Mouse (Mus musculus) kidney, postnatal 36 days (tissue): ENCODE measurements around the gene Tcl1b5.
"Not testable (repeated sequence)": the region's sequence is repeated elsewhere in the genome, so short reads cannot be mapped to it uniquely, and the experiment has no call there.

Source experiments
- DNase-seq, 2 experiments: peaks; one replicate each; pipeline ENCODE4 v3.0.0; 2021 to 2022; ENCODE audit warnings: mixed read lengths in 2 of 2

Tcl1b5 gene

DNA sequence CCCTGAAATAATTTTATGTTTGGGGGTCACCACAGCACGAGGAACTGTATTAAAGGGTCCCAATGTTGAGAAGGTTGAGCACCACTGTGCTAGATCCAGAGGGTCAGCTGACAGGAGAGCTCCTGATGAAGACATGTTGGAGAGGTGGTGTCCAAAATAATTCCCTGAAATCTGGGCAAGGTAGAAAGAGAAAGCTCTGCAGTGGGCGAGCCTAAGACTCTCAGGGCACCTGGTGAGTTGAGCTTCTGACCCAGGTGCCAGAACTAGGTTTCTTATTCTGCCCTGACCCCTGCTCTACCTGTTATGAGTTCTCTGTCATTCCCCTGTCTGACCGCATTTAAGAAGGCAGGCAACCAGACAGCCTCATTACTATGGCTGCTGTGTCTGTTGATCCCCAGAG, at the start of gene Tcl1b5:
TSS of gene Tcl1b5 (plus strand) at position 301 of the 400 bp plus-strand sequence.
- not testable (repeated sequence) for DNase-seq

DNA sequence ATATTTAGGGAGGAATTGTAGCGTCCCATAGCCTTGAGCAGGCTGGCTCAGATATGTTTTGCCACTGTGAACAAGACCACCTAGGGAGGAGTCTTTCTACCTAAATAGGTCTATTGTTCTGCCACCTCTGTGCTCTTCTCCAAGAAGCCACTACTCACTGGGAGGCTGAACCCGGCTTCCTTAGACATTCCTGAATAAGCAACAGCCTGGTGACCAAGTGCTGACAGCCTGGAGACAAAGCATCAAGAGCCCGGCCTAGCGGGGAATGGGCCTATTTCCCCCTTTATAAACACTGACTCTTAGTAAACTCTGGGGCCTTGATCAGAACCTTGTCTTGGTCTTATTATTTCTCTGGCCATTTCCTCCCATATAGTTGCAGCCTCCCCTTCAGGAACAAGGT, 49.6 kb upstream of the Tcl1b5 start:
- DNase-seq, result no peak

DNA sequence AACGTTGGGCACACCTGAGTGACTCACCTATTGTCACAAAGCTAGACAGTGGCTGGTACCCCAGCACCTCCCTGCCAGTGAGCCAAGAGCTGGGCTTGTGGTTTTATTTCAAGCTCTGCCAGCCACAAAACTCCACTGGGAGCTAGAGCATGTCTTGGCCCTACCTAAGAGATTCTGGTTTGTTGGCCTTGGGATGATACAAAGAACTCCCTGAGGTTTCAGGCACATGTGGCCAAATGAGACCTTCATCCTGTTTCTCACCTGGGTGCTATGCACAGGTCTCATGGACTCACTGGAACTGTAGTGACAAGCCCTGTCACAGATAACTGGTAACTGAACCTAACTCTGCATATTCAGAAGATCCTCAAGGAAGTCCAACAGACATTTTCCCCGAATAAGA, 48.5 kb upstream of the Tcl1b5 start:
- no peak for DNase-seq

DNA sequence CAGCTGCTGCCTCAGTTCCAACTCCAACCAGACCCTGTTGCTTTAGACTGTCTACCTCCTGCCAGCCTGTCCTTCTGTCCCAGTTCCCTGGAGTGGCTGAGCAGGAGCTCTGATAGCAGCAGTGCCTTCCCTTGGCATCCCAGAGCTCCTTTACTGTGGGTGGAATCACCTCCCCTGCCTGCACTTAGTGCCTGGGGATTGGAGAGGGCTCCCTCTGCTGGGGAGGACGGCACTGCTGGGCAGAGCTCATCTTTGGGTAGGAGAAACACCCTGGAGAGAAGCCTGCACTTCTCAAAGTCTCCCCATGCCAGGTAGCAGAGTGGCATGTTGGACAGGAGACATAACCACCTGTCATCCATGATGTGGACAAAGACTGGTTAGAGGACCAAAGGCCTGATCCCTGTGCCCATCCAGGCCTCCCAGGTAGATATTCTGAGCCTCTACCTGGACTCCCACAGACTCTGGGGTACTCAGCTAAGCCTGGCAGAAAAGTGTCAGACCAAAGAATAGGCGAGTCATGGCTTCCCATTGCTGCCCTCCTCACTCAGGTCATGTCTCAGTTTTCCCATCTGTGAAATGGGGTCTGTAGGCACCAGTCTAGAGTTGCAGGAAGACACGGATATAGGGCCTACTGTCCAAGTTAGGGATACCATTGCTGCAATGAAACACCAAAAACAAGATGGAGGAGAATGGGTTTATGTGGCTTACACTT, 46.5 kb upstream of the Tcl1b5 start:
- DNase-seq, result not testable (repeated sequence)

DNA sequence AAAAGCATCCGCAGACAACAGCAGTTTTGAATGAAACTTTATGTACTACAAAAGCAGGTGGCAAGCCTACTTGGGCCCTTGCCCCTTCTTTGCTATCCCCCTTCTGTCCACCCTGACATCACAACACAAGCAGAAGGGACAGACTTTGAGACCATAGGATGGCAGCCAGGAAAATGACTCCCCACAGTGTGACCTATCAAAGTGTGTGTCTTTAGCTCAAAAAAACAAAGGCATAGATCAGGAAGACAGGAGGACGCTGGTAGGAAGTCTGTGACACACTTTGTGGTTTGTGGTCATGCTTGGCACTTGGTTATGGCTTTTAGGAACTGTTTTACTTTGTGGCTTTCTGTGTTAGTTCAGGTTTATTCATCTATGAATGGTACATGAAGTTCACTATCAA, 42.0 kb upstream of the Tcl1b5 start:
- DNase-seq, result not testable (repeated sequence)

DNA sequence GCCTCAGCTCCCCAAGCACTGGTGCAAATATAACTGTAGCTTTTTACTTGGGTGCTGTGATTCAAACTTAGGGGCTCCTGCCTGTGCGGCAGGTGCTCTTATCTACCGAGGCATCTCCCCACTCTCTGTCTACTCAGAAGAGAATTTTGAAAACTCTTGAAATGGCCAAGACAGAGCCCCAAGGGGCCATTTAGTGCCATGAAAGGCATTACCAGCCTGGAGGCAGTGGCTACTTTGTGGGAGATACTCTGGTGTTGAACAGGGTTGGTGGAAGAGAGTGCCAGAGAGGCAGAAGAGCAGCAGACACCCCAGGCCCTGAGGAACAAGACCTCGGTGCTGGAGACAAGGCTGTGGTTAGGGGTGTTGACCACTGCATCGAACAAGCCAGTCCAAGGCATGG, 41.3 kb upstream of the Tcl1b5 start:
- DNase-seq, result not testable (repeated sequence)

DNA sequence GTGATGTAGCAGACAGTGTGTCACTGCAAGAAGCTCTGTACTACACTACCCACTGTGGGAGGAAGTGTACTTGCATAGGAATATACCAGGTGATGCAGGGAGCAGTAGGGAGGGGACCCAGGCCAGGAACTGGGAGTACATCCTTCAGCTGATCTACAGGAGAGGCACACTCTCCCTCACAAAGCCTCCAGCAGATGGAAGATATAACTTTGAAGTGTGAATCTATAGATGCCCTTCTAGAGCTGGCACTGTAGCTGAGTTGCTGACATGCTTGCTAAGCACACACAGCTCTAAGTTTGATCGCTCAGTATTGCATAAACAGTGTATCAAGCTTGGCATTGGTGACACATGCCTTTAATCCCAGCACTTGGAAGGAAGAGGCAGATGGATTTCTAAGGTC, 38.4 kb upstream of the Tcl1b5 start:
- DNase-seq, result not testable (repeated sequence)

DNA sequence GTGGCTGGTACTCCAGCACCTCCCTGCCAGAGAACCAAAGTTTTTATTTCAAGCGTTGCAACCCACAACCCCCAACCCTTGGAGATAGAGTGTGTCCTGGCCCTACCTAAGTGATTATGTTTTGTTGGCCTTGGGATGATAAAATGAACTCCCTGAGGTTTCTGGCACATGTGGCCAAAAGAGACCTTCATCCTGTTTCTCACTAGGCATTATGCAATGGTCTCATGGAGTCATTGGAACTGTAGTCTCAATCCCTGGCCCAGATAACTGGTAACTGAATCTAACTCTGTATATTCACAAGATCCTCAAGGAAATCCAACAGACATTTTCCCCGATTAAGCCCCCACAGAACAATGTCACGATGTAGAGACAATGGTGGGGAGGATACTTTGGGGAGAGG, 33.0 kb upstream of the Tcl1b5 start:
- DNase-seq, result no peak

DNA sequence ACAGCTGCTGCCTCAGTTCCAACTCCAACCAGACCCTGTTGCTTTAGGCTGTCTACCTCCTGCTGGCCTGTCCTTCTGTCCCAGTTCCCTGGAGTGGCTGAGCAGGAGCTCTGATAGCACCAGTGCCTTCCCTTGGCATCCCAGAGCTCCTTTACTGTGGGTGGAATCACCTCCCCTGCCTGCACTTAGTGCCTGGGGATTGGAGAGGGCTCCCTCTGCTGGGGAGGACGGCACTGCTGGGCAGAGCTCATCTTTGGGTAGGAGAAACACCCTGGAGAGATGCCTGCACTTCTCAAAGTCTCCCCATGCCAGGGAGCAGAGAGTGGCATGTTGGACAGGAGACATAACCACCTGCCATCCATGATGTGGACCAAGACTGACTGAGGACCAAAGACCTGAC, 31.2 kb upstream of the Tcl1b5 start:
- DNase-seq, result not testable (repeated sequence)

DNA sequence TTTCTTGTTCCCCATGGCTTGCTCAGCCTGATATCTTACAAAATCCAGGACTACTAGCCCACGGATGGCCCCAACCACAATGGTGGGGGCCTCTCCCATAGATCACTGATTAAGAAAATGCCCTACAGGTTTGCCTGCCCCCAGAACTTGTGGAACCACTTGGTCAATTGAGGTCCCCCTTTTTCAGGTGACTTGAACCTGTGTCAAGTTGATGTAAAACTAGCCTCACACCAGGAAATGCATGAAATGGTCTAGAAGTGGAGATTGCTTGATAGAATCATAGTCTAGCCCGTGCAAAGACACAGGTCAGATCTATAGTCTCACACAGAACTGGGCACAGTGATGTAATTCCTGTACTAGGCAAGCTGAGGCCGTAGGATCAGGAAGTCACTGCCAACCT, 30.4 kb upstream of the Tcl1b5 start, which contains the start of gene Tcl1b2:
TSS of gene Tcl1b2 (plus strand) at position 301 of the 400 bp plus-strand sequence.
- DNase-seq, result no peak

DNA sequence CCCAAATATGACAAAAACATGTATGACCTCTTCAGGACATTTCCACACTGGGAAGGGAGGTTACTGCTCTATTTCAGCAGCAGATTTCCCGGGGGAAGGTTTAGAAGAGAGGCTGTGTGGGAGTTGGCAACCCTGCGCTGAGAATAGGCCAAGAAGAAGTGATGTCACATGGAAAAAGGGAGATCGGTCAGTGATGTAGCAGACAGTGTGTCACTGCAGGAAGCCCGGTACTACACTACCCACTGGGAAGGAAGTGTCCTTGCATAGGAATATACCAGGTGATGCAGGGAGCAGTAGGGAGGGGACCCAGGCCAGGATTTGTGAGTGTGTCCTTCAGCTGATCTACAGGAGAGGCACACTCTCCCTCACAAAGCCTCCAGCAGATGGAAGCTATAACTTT, 20.9 kb upstream of the Tcl1b5 start:
- DNase-seq, result not testable (repeated sequence)

DNA sequence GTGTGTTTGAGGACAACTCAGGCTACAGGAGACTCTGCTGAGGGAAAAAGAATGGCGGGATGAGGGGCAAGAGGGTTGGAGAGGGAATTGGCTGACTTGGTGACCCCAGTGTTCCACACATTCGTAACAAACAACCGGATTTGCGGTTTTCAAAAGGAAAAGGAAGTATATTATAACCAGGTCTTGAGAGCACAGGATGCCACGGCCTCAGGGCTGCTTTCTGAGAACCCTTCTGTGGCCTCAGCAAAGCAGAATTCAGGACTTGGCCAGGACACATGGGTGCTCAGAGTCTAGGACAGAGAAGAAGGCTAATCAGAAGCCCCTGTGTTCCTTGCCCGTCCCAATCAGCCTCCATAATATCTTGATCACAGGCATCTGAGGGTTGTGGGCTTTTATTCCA, 17.3 kb upstream of the Tcl1b5 start:
- no peak for DNase-seq

DNA sequence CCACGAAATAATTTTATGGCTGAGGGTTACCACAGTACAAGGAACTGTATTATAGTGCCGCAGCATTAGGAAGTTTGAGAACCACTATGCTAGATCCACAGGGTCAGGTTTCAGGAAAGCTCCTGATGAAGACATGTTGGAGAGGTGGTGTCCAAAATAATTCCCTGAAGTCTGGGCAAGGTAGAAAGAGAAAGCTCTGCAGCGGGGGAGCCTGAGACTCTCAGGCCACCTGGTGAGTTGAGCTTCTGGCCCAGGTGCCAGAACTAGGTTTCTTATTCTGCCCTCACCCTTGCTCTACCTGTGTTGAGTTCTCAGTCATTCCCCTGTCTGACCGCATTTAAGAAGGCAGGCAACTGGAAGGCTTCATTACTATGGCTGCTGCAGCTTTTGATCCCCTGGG, 16.8 kb upstream of the Tcl1b5 start, which contains the start of gene Tcl1b1:
TSS of gene Tcl1b1 (plus strand) at position 301 of the 400 bp plus-strand sequence.
- DNase-seq, result no peak

DNA sequence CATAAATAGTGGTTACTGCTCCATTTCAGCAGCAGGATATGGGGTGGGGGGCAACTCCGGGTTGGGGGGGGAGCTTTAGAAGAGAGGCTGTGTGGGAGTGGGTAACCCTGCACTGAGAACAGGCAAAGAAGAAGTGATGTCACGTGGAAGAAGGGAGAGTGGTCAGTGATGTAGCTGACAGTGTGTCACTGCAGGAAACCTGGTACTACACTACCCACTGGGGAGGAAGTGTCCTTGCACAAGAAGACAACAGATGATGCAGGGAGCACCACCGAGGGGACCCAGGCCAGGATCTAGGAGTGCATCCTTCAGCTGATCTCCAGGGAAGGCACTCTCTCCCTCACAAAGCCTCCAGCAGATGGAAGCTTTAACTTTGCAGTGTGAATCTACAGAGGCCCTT, 9.4 kb upstream of the Tcl1b5 start:
- no peak for DNase-seq

DNA sequence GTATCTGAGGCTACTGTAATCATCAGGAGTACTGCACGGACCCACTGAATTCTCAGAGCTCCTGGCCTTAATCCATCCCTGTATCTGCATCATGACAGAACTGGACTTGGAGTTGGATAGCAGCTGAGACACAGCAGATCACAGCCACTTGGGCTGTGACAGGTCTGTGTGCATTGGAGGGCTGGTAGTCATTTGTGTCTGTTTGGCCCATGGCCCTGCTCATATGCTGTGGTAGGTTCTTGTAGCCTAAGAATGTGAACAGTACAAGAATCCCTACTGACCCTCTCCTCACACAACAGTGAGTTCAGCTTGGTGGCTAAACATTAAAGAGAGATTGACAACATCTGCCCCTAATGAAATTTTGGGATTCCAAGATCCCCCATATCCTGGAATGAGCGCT, 2.8 kb upstream of the Tcl1b5 start:
- no peak for DNase-seq

DNA sequence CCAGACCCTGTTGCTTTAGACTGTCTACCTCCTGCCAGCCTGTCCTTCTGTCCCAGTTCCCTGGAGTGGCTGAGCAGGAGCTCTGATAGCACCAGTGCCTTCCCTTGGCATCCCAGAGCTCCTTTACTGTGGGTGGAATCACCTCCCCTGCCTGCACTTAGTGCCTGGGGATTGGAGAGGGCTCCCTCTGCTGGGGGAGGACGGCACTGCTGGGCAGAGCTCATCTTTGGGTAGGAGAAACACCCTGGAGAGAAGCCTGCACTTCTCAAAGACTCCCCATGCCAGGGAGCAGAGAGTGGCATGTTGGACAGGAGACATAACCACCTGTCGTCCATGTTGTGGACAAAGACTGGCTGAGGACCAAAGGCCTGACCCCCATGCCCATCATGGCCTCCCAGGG, 1.8 kb upstream of the Tcl1b5 start:
- DNase-seq, result peak; percentile 35 to 83

DNA sequence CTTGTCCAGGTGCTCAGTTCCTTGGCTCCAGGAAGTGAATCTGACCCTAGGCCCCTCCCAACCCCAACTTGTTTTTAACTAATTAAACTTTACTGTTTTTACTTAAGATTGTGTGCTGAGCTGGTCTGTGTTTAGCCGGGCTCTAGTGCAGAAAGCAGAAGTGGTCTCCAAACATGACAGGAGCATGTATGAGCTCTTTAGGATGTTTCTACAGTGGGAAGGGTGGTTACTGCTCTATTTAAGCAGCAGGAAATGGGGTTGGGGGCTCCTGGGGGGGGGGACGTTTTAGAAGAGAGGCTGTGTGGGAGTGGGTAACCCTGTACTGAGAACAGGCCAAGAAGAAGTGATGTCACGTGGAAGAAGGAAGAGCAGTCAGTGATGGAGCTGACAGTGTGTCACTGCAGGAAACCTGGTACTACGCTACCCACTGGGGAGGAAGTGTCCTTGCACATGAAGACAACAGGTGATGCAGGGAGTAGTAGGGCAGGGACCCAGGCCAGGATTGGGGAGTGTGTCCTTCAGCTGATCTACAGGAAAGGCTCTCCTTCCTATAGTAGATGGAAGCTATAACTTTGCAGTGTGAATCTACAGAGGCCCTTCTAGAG, 5.0 kb downstream of the Tcl1b5 start:
- not testable (repeated sequence) for DNase-seq

DNA sequence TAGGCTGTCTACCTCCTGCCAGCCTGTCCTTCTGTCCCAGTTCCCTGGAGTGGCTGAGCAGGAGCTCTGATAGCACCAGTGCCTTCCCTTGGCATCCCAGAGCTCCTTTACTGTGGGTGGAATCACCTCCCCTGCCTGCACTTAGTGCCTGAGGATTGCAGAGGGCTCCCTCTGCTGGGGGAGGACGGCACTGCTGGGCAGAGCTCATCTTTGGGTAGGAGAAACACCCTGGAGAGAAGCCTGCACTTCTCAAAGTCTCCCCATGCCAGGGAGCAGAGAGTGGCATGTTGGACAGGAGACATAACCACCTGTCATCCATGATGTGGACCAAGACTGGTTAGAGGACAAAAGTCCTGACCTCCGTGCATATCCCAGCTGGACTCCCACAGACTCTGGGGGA, 12.8 kb downstream of the Tcl1b5 start:
- DNase-seq, result peak in 1 of 2 experiments; percentile 55

DNA sequence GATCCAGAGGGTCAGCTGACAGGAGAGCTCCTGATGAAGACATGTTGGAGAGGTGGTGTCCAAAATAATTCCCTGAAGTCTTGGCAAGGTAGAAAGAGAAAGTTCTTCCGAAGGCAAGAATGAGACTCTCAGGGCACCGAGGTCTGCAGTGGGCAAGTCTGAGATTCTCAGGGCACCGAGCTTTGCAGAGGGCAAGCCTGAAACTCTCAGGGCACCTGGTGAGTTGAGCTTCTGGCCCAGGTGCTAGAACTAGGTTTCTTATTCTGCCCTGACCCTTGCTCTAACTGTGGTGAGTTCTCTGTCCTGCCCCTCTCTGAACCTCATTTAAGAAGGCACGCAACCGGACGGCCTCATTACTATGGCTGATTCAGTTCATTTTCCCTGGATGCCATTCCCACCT, 14.6 kb downstream of the Tcl1b5 start, which contains the start of gene Tcl1b3:
TSS of gene Tcl1b3 (plus strand) at position 301 of the 400 bp plus-strand sequence.
- DNase-seq, result not testable (repeated sequence)

DNA sequence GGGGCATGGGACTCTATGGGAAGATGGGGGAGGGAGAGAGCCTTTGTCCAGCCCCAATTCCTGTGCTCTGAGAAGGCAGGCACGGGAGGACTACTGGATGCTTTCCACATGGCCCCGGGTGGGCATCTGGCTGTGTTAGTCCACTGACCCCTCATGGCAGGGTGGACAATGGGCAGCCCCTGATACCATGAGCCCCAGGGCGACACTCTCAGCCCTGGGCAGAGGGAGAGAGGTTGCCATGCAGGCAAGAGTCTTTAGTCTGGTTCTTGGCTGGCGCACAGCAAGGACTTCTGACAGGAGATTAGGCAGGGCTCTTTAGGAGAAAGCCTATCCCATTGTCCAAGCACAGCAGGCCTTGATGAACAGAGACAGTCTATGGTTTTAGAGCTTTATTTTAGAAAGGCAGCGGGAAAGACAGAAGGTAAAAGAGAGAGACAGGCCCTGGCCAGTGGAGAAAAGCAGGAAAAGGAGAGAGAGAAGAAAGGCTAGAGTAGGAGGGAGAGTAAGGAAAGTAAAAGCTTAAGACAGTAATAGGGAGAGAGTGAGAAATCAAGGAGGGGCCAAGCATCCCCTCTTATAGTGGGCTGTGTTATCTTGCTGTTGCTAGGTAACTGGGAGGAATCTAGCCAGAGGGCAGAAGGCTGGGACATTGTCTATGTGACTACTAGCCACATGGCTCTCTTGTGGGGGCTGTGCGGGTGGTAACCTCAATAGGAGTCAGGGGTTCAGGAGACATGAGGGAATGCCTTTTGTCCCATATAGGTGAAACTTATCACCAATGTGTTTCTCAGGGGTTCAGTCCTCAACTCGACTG, 23.7 kb downstream of the Tcl1b5 start:
- DNase-seq, result not testable (repeated sequence)

DNA sequence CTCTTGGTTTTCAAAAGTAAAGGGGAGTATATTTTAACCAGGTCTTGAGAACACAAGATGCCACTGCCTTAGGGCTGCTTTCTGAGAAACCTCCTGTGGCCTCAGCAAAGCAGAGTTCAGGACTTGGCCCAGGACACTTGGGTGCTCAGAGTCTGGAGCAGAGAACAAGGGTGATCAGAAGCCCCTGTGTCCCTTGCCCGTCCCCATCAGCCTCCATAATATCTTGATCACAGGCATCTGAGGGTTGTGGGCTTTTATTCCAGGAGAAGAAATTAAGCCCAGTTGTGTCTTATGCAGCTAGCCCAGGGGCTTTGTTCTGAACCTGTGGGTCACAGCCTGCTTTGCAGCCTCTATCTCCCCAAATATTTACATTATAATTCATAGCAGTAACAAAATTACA, 25.5 kb downstream of the Tcl1b5 start, which contains the start of gene Tcl1b4:
TSS of gene Tcl1b4 (plus strand) at position 301 of the 400 bp plus-strand sequence.
- DNase-seq, result not testable (repeated sequence)

DNA sequence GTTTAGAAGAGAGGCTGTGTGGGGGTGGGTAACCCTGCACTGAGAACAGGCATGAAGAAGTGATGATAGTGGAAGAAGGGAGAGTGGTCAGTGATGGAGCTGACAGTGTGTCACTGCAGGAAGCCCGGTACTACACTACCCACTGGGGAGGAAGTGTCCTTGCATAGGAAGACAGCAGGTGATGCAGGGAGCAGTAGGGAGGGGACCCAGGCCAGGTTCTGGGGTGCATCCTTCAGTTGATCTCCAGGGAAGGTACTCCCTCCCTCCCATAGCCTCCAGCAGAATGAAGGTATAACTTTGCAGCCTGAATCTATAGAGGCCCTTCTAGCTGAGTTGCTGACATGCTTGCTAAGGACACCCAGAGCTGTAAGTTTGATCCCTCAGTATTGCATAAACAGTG, 30.9 kb downstream of the Tcl1b5 start:
- DNase-seq, result no peak

DNA sequence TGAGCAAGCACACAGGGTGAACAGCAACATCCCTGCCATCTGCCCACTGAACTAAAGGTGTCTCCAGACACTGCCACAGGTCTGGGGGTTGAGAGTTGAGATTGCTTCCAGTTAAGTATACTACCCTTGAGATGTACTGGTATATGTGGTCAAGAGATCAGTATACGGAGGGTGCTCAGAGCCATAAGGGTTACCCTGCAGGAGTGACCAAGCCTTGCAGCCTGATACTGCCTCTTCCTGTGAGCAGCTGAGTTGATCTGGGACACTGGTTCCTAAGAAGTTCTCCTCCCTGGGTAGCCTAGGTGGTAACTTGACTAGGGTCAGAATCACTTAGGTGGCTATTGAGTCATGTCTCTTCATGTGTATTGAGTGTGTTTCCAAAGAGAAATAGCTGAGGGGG, 32.3 kb downstream of the Tcl1b5 start:
- no peak for DNase-seq
